Mouse (Mus musculus): ENCODE data around the gene Adig. TPM values are rescaled to one million over a fixed set of nuclear protein-coding genes. Genes with fewer than 3 reads are reported as not detected.

Adig gene
- polyA plus RNA-seq, 1 experiment from 2014 or later, result 0.45 TPM

DNA sequence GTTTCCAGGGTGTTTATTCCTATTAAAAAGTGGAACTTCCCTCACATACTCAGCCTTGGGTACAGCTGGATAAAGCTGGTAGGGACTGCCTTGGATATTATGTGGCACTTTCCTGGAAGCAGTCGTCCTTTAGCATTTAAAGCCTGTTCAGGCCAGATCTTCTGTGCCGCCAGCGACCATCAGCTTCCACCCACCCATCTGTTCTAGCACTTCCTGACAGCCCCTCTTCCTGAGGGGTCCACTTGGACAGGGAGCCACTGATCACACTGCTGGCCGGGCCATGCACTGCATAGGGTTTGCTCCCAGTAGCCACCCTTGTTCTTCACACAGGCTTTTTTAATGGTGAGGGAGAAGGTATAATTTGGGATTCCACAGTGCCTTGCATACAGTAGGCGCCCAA is 4.0 kb upstream of the Adig start:
- TF ChIP-seq EP300 (IDR thresholded peaks at IDR 0.05) (no peak), CTCF (IDR thresholded peaks at IDR 0.05) (no peak)
- 87% methylated on average over 5 of the region's 5 CpGs for WGBS
- Histone ChIP-seq H3K27me3 (replicated peaks; ENCODE audit: insufficient read depth, low read length) (no peaks in the 10 kb centered on the region), H3K4me3 (ENCODE audit: low read depth, low read length) (no peak overlapping the region), H3K36me3 (ENCODE audit: insufficient read depth, low read length) (peaks cover 35% of the 10 kb centered on the region; the same call in 1 of the 2 replicates), H3K9ac (replicated peaks; ENCODE audit: low read depth) (no peak overlapping the region), H3K4me2 (replicated peaks; ENCODE audit: low read depth, low read length) (no peak overlapping the region), H3K9me3 (ENCODE audit: low read length) (no peaks in the 10 kb centered on the region), H3K4me1 (ENCODE audit: insufficient read depth, low read depth, low read length) (no peaks in the 10 kb centered on the region), H3K27ac (ENCODE audit: low read length) (no peak overlapping the region)
- DNase-seq (ENCODE audit: low spot score) (no peak), ATAC-seq (no peak)

DNA sequence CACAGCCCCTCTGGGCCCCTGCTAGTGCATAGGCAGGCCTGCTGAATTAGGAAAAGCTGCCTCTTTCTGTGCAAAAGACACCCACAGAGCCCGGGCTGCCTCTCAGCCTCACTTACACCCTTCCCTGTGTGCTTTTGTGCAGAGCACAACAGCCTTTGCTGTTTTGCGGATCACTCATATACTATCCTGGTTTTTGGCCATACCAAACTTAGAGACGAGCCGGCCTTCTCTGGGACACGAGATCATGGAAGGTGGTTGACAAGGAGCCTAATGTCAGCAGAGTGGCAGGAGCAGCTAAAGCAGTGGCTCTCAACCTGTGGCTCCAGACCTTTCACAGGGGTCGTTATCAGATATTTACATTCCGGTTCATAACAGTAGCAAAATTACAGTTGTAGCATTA is 814 bp downstream of the Adig start:
- ATAC-seq (no peak), DNase-seq (ENCODE audit: low spot score) (no peak)
- 69% methylated on average over 7 of the region's 7 CpGs for WGBS
- H3K9ac ChIP-seq (replicated peaks; ENCODE audit: low read depth), result no peak overlapping the region
- H3K9me3 ChIP-seq (ENCODE audit: low read length), result no peaks in the 10 kb centered on the region
- no peaks in the 10 kb centered on the region for H3K27me3 ChIP-seq (replicated peaks; ENCODE audit: insufficient read depth, low read length)
- no peak overlapping the region for H3K4me3 ChIP-seq (ENCODE audit: low read depth, low read length)
- TF ChIP-seq CTCF (IDR thresholded peaks at IDR 0.05), result no peak
- no peak for TF ChIP-seq EP300 (IDR thresholded peaks at IDR 0.05)
- peaks cover 15% of the 10 kb centered on the region; the same call in 1 of the 2 replicates for H3K36me3 ChIP-seq (ENCODE audit: insufficient read depth, low read length)
- H3K4me1 ChIP-seq (ENCODE audit: insufficient read depth, low read depth, low read length), result no peaks in the 10 kb centered on the region
- H3K27ac ChIP-seq (ENCODE audit: low read length), result no peak overlapping the region
- H3K4me2 ChIP-seq (replicated peaks; ENCODE audit: low read depth, low read length), result no peak overlapping the region

DNA sequence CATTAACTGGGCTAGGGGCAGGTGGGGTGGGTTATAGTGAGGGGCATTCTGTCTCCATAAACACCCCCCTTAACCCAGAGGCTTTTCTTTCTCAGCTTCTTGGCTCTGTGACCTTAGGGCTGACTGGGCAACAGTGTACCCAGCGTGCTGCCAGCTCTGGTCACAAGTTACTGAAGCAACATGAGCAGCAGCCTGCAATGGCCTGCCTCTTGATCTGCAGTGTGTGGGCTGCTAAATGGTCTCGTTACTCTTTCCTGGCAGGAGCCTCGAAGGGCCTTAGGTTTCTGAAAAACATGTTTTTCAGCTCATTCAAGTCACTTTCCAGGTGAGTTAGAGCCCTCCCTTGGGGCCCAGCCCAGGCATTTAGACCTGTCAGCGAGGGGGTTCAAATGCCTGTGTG is 1.3 kb downstream of the Adig start:
- Histone ChIP-seq H3K27me3 (replicated peaks; ENCODE audit: insufficient read depth, low read length) (no peaks in the 10 kb centered on the region), H3K4me2 (replicated peaks; ENCODE audit: low read depth, low read length) (no peak overlapping the region), H3K4me3 (ENCODE audit: low read depth, low read length) (no peak overlapping the region), H3K36me3 (ENCODE audit: insufficient read depth, low read length) (peaks cover 12% of the 10 kb centered on the region; the same call in 1 of the 2 replicates), H3K9me3 (ENCODE audit: low read length) (no peaks in the 10 kb centered on the region), H3K27ac (ENCODE audit: low read length) (no peak overlapping the region), H3K4me1 (ENCODE audit: insufficient read depth, low read depth, low read length) (no peaks in the 10 kb centered on the region), H3K9ac (replicated peaks; ENCODE audit: low read depth) (no peak overlapping the region)
- ATAC-seq (no peak), DNase-seq (ENCODE audit: low spot score) (no peak)
- no peak for TF ChIP-seq CTCF (IDR thresholded peaks at IDR 0.05)
- TF ChIP-seq EP300 (IDR thresholded peaks at IDR 0.05), result no peak
- 58% methylated on average over 4 of the region's 4 CpGs for WGBS

DNA sequence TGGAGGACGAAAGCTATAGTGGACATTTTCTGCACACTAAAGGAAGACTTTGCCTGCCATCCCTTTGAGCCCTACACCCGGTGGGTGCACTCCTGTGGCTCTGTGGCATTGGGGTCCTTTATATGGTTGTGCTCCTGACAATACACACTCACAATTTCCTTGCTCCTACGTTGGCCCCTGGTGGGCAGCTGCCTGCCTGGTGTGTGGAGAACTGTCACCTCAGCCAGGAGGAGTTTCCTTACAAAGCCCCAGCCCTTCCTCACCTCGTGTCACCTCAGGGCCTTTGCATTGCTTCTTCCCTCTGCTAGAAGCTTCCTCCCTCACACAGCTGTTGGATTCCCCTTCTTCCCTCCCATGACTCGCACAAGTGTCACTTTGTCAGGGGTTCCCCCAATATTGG is 4.1 kb downstream of the Adig start:
- no peak for DNase-seq (ENCODE audit: low spot score)
- no peaks in the 10 kb centered on the region for H3K4me1 ChIP-seq (ENCODE audit: insufficient read depth, low read depth, low read length)
- H3K9ac ChIP-seq (replicated peaks; ENCODE audit: low read depth), result no peak overlapping the region
- no peaks in the 10 kb centered on the region for H3K36me3 ChIP-seq (ENCODE audit: insufficient read depth, low read length)
- ATAC-seq, result no peak
- TF ChIP-seq CTCF (IDR thresholded peaks at IDR 0.05) (no peak), EP300 (IDR thresholded peaks at IDR 0.05) (no peak)
- WGBS, result 80% methylated on average over 5 of the region's 5 CpGs
- H3K4me3 ChIP-seq (ENCODE audit: low read depth, low read length), result no peak overlapping the region
- no peaks in the 10 kb centered on the region for H3K27me3 ChIP-seq (replicated peaks; ENCODE audit: insufficient read depth, low read length)
- no peak overlapping the region for H3K27ac ChIP-seq (ENCODE audit: low read length)
- no peaks in the 10 kb centered on the region for H3K9me3 ChIP-seq (ENCODE audit: low read length)
- H3K4me2 ChIP-seq (replicated peaks; ENCODE audit: low read depth, low read length), result no peak overlapping the region

DNA sequence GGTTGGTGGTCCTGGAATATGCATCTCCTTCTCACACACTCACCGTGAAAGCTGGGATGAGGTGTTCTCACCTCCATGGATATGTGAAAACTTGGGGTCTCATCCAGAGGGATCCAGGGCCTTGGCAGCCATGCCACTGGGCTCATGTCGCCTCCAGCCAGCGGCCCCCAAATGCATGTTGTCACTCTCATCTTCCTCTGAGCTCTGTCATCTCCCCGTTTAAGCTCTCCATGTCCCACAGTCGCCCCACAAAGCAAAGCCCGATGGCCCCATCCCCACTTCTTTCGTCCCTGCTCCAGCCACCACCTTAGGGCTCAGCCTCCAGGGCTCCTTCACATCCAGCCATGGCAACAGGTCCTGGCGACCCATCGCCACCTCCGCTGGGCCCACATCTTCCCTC is 4.6 kb downstream of the Adig start:
- no peaks in the 10 kb centered on the region for H3K36me3 ChIP-seq (ENCODE audit: insufficient read depth, low read length)
- no peaks in the 10 kb centered on the region for H3K27me3 ChIP-seq (replicated peaks; ENCODE audit: insufficient read depth, low read length)
- TF ChIP-seq CTCF (IDR thresholded peaks at IDR 0.05) (no peak), EP300 (IDR thresholded peaks at IDR 0.05) (no peak)
- no peaks in the 10 kb centered on the region for H3K9me3 ChIP-seq (ENCODE audit: low read length)
- no peak overlapping the region for H3K27ac ChIP-seq (ENCODE audit: low read length)
- H3K4me1 ChIP-seq (ENCODE audit: insufficient read depth, low read depth, low read length), result no peaks in the 10 kb centered on the region
- H3K9ac ChIP-seq (replicated peaks; ENCODE audit: low read depth), result no peak overlapping the region
- ATAC-seq (no peak), DNase-seq (ENCODE audit: low spot score) (no peak)
- WGBS, result 92% methylated on average over 10 of the region's 10 CpGs
- no peak overlapping the region for H3K4me3 ChIP-seq (ENCODE audit: low read depth, low read length)
- no peak overlapping the region for H3K4me2 ChIP-seq (replicated peaks; ENCODE audit: low read depth, low read length)

DNA sequence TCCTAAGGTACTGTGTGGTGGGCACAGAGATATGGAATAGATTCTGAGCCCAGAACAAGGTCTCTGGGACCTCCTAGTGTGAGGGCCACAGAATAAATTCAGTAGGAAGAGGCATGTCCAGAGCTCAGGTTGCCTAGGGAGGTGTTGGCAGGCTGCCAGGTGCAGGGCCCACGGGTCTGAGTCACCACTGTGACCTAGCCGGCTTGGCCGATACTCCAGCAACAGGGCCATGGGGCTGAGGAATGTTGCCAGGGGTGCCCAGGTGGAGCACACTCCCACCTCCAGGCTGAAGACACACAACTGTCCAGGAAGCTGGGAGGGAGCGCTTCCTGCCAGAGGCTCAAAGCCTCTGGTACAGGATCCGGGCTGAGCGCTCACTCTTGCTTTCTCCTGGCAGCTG is 8.3 kb downstream of the Adig start:
- Histone ChIP-seq H3K4me3 (ENCODE audit: low read depth, low read length) (no peak overlapping the region), H3K9ac (replicated peaks; ENCODE audit: low read depth) (no peak overlapping the region), H3K27ac (ENCODE audit: low read length) (0 out of 2 replicates have a peak overlapping the region, but pooled peaks have one; percentile 43), H3K9me3 (ENCODE audit: low read length) (no peaks in the 10 kb centered on the region), H3K4me2 (replicated peaks; ENCODE audit: low read depth, low read length) (no peak overlapping the region), H3K4me1 (ENCODE audit: insufficient read depth, low read depth, low read length) (no peaks in the 10 kb centered on the region), H3K27me3 (replicated peaks; ENCODE audit: insufficient read depth, low read length) (no peaks in the 10 kb centered on the region), H3K36me3 (ENCODE audit: insufficient read depth, low read length) (no peaks in the 10 kb centered on the region)
- WGBS, result 55% methylated on average over 6 of the region's 6 CpGs
- DNase-seq (ENCODE audit: low spot score) (peak; percentile 73), ATAC-seq (peak; percentile 74)
- TF ChIP-seq CTCF (IDR thresholded peaks at IDR 0.05), result no peak
- no peak for TF ChIP-seq EP300 (IDR thresholded peaks at IDR 0.05)

DNA sequence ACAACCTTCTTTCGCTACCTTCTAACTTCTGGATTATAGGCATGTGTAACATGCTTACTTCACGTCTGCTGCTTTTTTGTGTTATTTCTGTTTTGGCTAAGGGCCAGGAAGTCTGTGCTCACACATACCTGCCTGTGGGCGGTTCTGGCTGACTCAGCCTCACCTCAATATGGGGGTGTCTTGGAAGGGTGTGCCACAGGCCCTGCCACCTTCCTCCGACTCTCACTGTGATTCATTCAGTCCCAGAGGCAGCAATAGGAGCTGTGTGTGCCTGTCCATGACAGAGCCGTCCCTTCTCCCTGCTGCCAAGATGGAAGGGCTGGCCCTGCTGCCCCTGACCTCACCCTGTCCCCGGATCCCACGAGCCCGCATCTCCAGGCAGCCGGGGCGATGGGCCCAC is 10.1 kb downstream of the Adig start, which contains the start of gene Arhgap40:
TSS of gene Arhgap40 (plus strand) at position 269 of the 400 bp plus-strand sequence.
- ATAC-seq, result peak; percentile 52
- Histone ChIP-seq H3K4me3 (ENCODE audit: low read depth, low read length) (no peak within 1 kb of the TSS), H3K9ac (replicated peaks; ENCODE audit: low read depth) (no peak within 1 kb of the TSS), H3K27ac (ENCODE audit: low read length) (no peak within 1 kb of the TSS), H3K27me3 (replicated peaks; ENCODE audit: insufficient read depth, low read length) (no peaks in the 10 kb centered on the region), H3K4me1 (ENCODE audit: insufficient read depth, low read depth, low read length) (no peaks in the 10 kb centered on the region), H3K36me3 (ENCODE audit: insufficient read depth, low read length) (no peaks in the 10 kb centered on the region), H3K4me2 (replicated peaks; ENCODE audit: low read depth, low read length) (no peak within 1 kb of the TSS), H3K9me3 (ENCODE audit: low read length) (no peaks in the 10 kb centered on the region)
- no peak for TF ChIP-seq EP300 (IDR thresholded peaks at IDR 0.05)
- no peak for TF ChIP-seq CTCF (IDR thresholded peaks at IDR 0.05)
- peak; percentile 51 for DNase-seq (ENCODE audit: low spot score)
- WGBS, result 64% methylated on average over 10 of the region's 10 CpGs
